7 mouse cellular contexts compared by ENCODE assay signal in genomic region chr6:119472135-119472534, GRCm38 (mm10). TPM values are rescaled to one million over a fixed set of nuclear protein-coding genes. Genes with fewer than 3 reads are reported as not detected.
A peak's percentile ranks its signal among the peaks of the same experiment; 100 is the strongest.
DNase-seq lines count a peak whose midpoint lies in the region; ATAC-seq lines count a peak whose summit lies in the region.

No protein-coding gene starts in this region.

- peak; percentile 28 to 45 for DNase-seq in right cerebral cortex, adult 2 months (ENCODE audit: low spot score in 2 of 2)
- no peak for DNase-seq in right cerebral cortex, postnatal 36 days (ENCODE audit: low spot score in 2 of 2)
- DNase-seq in adrenal gland, adult 18-20 months (ENCODE audit: low spot score in 2 of 2), result peak; percentile 61 to 69
- DNase-seq in heart, postnatal 4 days, result peak; percentile 78
- peak; percentile 74 for DNase-seq in lung, postnatal 14 days
- peak; percentile 28 to 46 for DNase-seq in spleen, postnatal 36 days (ENCODE audit: low spot score in 2 of 2)

- peak; percentile 48; the same call in 1 of the 2 replicates for ATAC-seq in common myeloid progenitor, adult 5-6 weeks (replicated peaks; ENCODE audit: low read depth, poor library complexity, severe bottlenecking)

RNA-seq across cellular contexts. Expression of gene Fbxl14, which starts 7.3 kb away (rescaled TPM):
- 10 to 100 TPM; 31.7 to 34.1 TPM for total RNA-seq in adrenal gland, adult 18-20 months (2021)
- 39.2 and 48.1 TPM in 2 replicates for total RNA-seq in common myeloid progenitor, adult 5-6 weeks (2017)
- total RNA-seq in heart, postnatal 4 days (2021), result 10 to 100 TPM; 22.6 to 23.1 TPM

RNA-seq across cellular contexts. Expression of gene Adipor2, which starts 54.6 kb away (rescaled TPM):
- total RNA-seq in adrenal gland, adult 18-20 months (2021), result 100 to 1,000 TPM; 191 to 229 TPM
- total RNA-seq in common myeloid progenitor, adult 5-6 weeks (2017), result 93.7 and 111 TPM in 2 replicates
- 10 to 100 TPM; 55.5 to 55.7 TPM for total RNA-seq in heart, postnatal 4 days (2021)

Comparison
In these comparisons a context has a peak if more than half of its experiments do, and no peak if none do; other contexts are left out.
1. DNase-seq: peak in right cerebral cortex, adult 2 months (2 of 2), adrenal gland, adult 18-20 months (2 of 2), heart, postnatal 4 days (single experiment), lung, postnatal 14 days (single experiment) and spleen, postnatal 36 days (2 of 2); none in right cerebral cortex, postnatal 36 days (0 of 2).